ENCODE assay signal across 8 mouse cellular contexts in genomic region chr4:154926969-154927898, GRCm38 (mm10). TPM values are rescaled to one million over a fixed set of nuclear protein-coding genes. Genes with fewer than 3 reads are reported as not detected.
DNase-seq lines count a peak whose midpoint lies in the region; ATAC-seq and TF ChIP-seq lines count a peak whose summit lies in the region.
"Had no signal": no experiment of that assay in that cellular context is flagged by ENCODE, and none has a peak within 500 bp of the region (broad histone marks: within the 10 kb centered on the region; RNA-seq: fewer than 3 reads in every experiment).

No protein-coding gene starts in this region.

- H3K4me1 ChIP-seq in lung, embryonic 14.5 days (ENCODE audit: insufficient read depth) = peaks cover 5% of the 10 kb centered on the region
- no peaks in the 10 kb centered on the region for H3K4me1 ChIP-seq in embryonic fibroblast, embryonic 13.5 days (ENCODE audit: control insufficient read depth, insufficient read depth, low read length)
- peaks cover 13% of the 10 kb centered on the region for H3K4me1 ChIP-seq in stomach, embryonic 16.5 days (ENCODE audit: control insufficient read depth, insufficient read depth, low read length)
- H3K4me1 ChIP-seq in midbrain, postnatal 0 days (ENCODE audit: insufficient read depth, low read length) = no peaks in the 10 kb centered on the region

- H3K4me2 ChIP-seq in lung, embryonic 14.5 days = peak overlapping the region; percentile 50
- H3K4me2 ChIP-seq in stomach, embryonic 16.5 days (ENCODE audit: low read depth, low read length) = peak overlapping the region; percentile 50
- no peak overlapping the region for H3K4me2 ChIP-seq in midbrain, postnatal 0 days (ENCODE audit: low read depth, low read length, poor library complexity, severe bottlenecking)

- H3K9ac ChIP-seq in lung, embryonic 14.5 days = peak overlapping the region; percentile 47
- peak overlapping the region; percentile 60 for H3K9ac ChIP-seq in stomach, embryonic 16.5 days (ENCODE audit: low read length)
- no peak overlapping the region for H3K9ac ChIP-seq in midbrain, postnatal 0 days (replicated peaks; ENCODE audit: low read length, poor library complexity, severe bottlenecking)

- no peaks in the 10 kb centered on the region for H3K36me3 ChIP-seq in lung, embryonic 14.5 days (ENCODE audit: insufficient read depth)
- H3K36me3 ChIP-seq in stomach, embryonic 16.5 days (ENCODE audit: control insufficient read depth, insufficient read depth, low read length) = no peaks in the 10 kb centered on the region
- H3K36me3 ChIP-seq in midbrain, postnatal 0 days (ENCODE audit: insufficient read depth, low read length) = no peaks in the 10 kb centered on the region

- no peaks in the 10 kb centered on the region for H3K9me3 ChIP-seq in lung, embryonic 14.5 days (ENCODE audit: low read depth, low read length)
- no peaks in the 10 kb centered on the region for H3K9me3 ChIP-seq in stomach, embryonic 16.5 days (replicated peaks; ENCODE audit: control insufficient read depth, low read length)
- H3K9me3 ChIP-seq in midbrain, postnatal 0 days (ENCODE audit: low read length) = no peaks in the 10 kb centered on the region

- DNase-seq in lung, embryonic 14.5 days = no peak
- no peak for DNase-seq in lung, postnatal 14 days
- DNase-seq in liver = peak; percentile 63
- DNase-seq in layer of hippocampus, adult 11-12 months (ENCODE audit: low spot score) = no peak
- no peak for DNase-seq in midbrain, postnatal 0 days (ENCODE audit: low spot score)

- peak; percentile 52 for ATAC-seq in lung, embryonic 14.5 days (ENCODE audit: insufficient read depth)
- ATAC-seq in stomach, embryonic 16.5 days (ENCODE audit: insufficient read depth, low FRiP score) = peak; percentile 23; the same call in 1 of the 2 replicates
- no peak for ATAC-seq in midbrain, postnatal 0 days (ENCODE audit: low FRiP score)

- H3K27me3 ChIP-seq in lung, embryonic 14.5 days (ENCODE audit: insufficient read depth, low read length) = no peaks in the 10 kb centered on the region
- no peaks in the 10 kb centered on the region for H3K27me3 ChIP-seq in stomach, embryonic 16.5 days (ENCODE audit: control insufficient read depth, insufficient read depth, low read length)
- H3K27me3 ChIP-seq in midbrain, postnatal 0 days (ENCODE audit: insufficient read depth, low read length) = no peaks in the 10 kb centered on the region

- peak overlapping the region; percentile 63 for H3K27ac ChIP-seq in lung, embryonic 14.5 days (ENCODE audit: low read depth)
- 0 out of 2 replicates have a peak overlapping the region, but pooled peaks have one; percentile 8 for H3K27ac ChIP-seq in embryonic fibroblast, embryonic 13.5 days (ENCODE audit: insufficient read depth, low read length)
- peak overlapping the region; percentile 74 for H3K27ac ChIP-seq in stomach, embryonic 16.5 days (ENCODE audit: low read length)
- H3K27ac ChIP-seq in midbrain, postnatal 0 days (ENCODE audit: low read depth, low read length) = no peak overlapping the region

- WGBS in lung, embryonic 14.5 days = 49% methylated on average over 9 of the region's 9 CpGs
- 54% methylated on average over 9 of the region's 9 CpGs for WGBS in stomach, embryonic 16.5 days
- 61% methylated on average over 9 of the region's 9 CpGs for WGBS in midbrain, postnatal 0 days

- H3K4me3 ChIP-seq in lung, embryonic 14.5 days (ENCODE audit: low read depth, low read length) = peak overlapping the region; percentile 27
- peak overlapping the region; percentile 15; the same call in 1 of the 2 replicates for H3K4me3 ChIP-seq in embryonic fibroblast, embryonic 13.5 days (ENCODE audit: insufficient read depth, low read length)
- peak overlapping the region; percentile 39 for H3K4me3 ChIP-seq in stomach, embryonic 16.5 days (replicated peaks; ENCODE audit: low read length)
- H3K4me3 ChIP-seq in midbrain, postnatal 0 days (ENCODE audit: low read depth, low read length) = no peak overlapping the region

- no peak for TF ChIP-seq POLR2A in embryonic fibroblast, embryonic 13.5 days (IDR thresholded peaks at IDR 0.05; ENCODE audit: low read depth, low read length)

- TF ChIP-seq CTCF in lung, embryonic 14.5 days (IDR thresholded peaks at IDR 0.05; ENCODE audit: low read depth) = no peak
- TF ChIP-seq CTCF in embryonic fibroblast, embryonic 13.5 days (IDR thresholded peaks at IDR 0.05; ENCODE audit: borderline replicate concordance, insufficient read depth, low read length) = no peak
- no peak for TF ChIP-seq CTCF in midbrain, postnatal 0 days (IDR thresholded peaks at IDR 0.05)

RNA-seq across cellular contexts. Expression of gene Tnfrsf14, which starts 1.1 kb away (rescaled TPM):
- 0.78 and 0.85 TPM in 2 replicates for polyA plus RNA-seq in lung, embryonic 14.5 days (2014; fragmentation: Nextera tagmentation; extraction: Ambion mirVana)
- 4.8 and 17.6 TPM in 2 replicates for polyA plus RNA-seq in embryonic fibroblast, embryonic 13.5 days (2011; ENCODE audit: insufficient read length, low read depth, missing spikeins)
- polyA plus RNA-seq in stomach, embryonic 16.5 days (2015; fragmentation: Nextera tagmentation; extraction: Ambion mirVana) = 4.3 and 4.6 TPM in 2 replicates
- total RNA-seq in midbrain, postnatal 0 days (2014; rRNA removed) = 1.1 and 2.3 TPM in 2 replicates
- polyA plus RNA-seq in midbrain, postnatal 0 days (2015; fragmentation: Nextera tagmentation; extraction: Ambion mirVana) = not detected in 2 replicates

RNA-seq across cellular contexts. Expression of gene Fam213b, which starts 28.3 kb away (rescaled TPM):
- 37.4 and 39.9 TPM in 2 replicates for polyA plus RNA-seq in lung, embryonic 14.5 days (2014; fragmentation: Nextera tagmentation; extraction: Ambion mirVana)
- 13.2 and 13.7 TPM in 2 replicates for polyA plus RNA-seq in embryonic fibroblast, embryonic 13.5 days (2011; ENCODE audit: insufficient read length, low read depth, missing spikeins)
- 29.5 and 34.1 TPM in 2 replicates for polyA plus RNA-seq in stomach, embryonic 16.5 days (2015; fragmentation: Nextera tagmentation; extraction: Ambion mirVana)
- total RNA-seq in midbrain, postnatal 0 days (2014; rRNA removed) = 34.9 and 36.6 TPM in 2 replicates
- 73.3 and 90.9 TPM in 2 replicates for polyA plus RNA-seq in midbrain, postnatal 0 days (2015; fragmentation: Nextera tagmentation; extraction: Ambion mirVana)

RNA-seq across cellular contexts. Expression of gene Hes5, which starts 33.5 kb away (rescaled TPM):
- 0.14 and 0.15 TPM in 2 replicates for polyA plus RNA-seq in lung, embryonic 14.5 days (2014; fragmentation: Nextera tagmentation; extraction: Ambion mirVana)
- polyA plus RNA-seq in embryonic fibroblast, embryonic 13.5 days (2011; ENCODE audit: insufficient read length, low read depth, missing spikeins) = not detected in 2 replicates
- polyA plus RNA-seq in stomach, embryonic 16.5 days (2015; fragmentation: Nextera tagmentation; extraction: Ambion mirVana) = 0.59 and 1.0 TPM in 2 replicates
- 111 and 115 TPM in 2 replicates for total RNA-seq in midbrain, postnatal 0 days (2014; rRNA removed)
- polyA plus RNA-seq in midbrain, postnatal 0 days (2015; fragmentation: Nextera tagmentation; extraction: Ambion mirVana) = 165 and 180 TPM in 2 replicates

RNA-seq across cellular contexts. Expression of gene Pank4, which starts 36.7 kb away (rescaled TPM):
- polyA plus RNA-seq in lung, embryonic 14.5 days (2014; fragmentation: Nextera tagmentation; extraction: Ambion mirVana) = 49.3 and 51.0 TPM in 2 replicates
- polyA plus RNA-seq in embryonic fibroblast, embryonic 13.5 days (2011; ENCODE audit: insufficient read length, low read depth, missing spikeins) = 19.0 and 19.8 TPM in 2 replicates
- polyA plus RNA-seq in stomach, embryonic 16.5 days (2015; fragmentation: Nextera tagmentation; extraction: Ambion mirVana) = 40.6 and 40.8 TPM in 2 replicates
- 36.7 and 39.8 TPM in 2 replicates for total RNA-seq in midbrain, postnatal 0 days (2014; rRNA removed)
- 27.3 and 28.8 TPM in 2 replicates for polyA plus RNA-seq in midbrain, postnatal 0 days (2015; fragmentation: Nextera tagmentation; extraction: Ambion mirVana)

RNA-seq across cellular contexts. Expression of gene Mmel1, which starts 57.8 kb away (rescaled TPM):
- polyA plus RNA-seq in lung, embryonic 14.5 days (2014; fragmentation: Nextera tagmentation; extraction: Ambion mirVana) = 0.13 and 0.19 TPM in 2 replicates
- polyA plus RNA-seq in embryonic fibroblast, embryonic 13.5 days (2011; ENCODE audit: insufficient read length, low read depth, missing spikeins) = not detected in 2 replicates
- 0.20 and 0.30 TPM in 2 replicates for polyA plus RNA-seq in stomach, embryonic 16.5 days (2015; fragmentation: Nextera tagmentation; extraction: Ambion mirVana)
- total RNA-seq in midbrain, postnatal 0 days (2014; rRNA removed) = 0.76 and 0.82 TPM in 2 replicates
- polyA plus RNA-seq in midbrain, postnatal 0 days (2015; fragmentation: Nextera tagmentation; extraction: Ambion mirVana) = 0.89 and 0.93 TPM in 2 replicates
- polyA plus RNA-seq: large intestine, adult 2 months had no signal

Comparison
In these comparisons a context has a peak if more than half of its experiments do, and no peak if none do; other contexts are left out.
1. RNA of gene Hes5, which starts 33.5 kb away (polyA plus RNA-seq): 165 to 180 TPM in midbrain, postnatal 0 days; 0.59 to 1.0 TPM in stomach, embryonic 16.5 days, 0.14 to 0.15 TPM in lung, embryonic 14.5 days and not detected in embryonic fibroblast, embryonic 13.5 days; every median in the first group is over 10 times any median in the second.